Mouse (Mus musculus): Measurements from ENCODE around the gene Vwa5b1.

The Vwa5b1 gene

GRCm38 (mm10) chr4:138530011-138530410, 105.7 kb downstream of the Vwa5b1 start:
- no peak for DNase-seq (ENCODE audit: low spot score)

GRCm38 (mm10) chr4:138525684-138526083, 110.0 kb downstream of the Vwa5b1 start:
- DNase-seq (ENCODE audit: low spot score): no peak

GRCm38 (mm10) chr4:138524769-138525168, 110.9 kb downstream of the Vwa5b1 start:
- no peak for DNase-seq (ENCODE audit: low spot score)

GRCm38 (mm10) chr4:138523775-138524174, 111.9 kb downstream of the Vwa5b1 start:
- DNase-seq (ENCODE audit: low spot score): no peak

GRCm38 (mm10) chr4:138522296-138522695, 113.4 kb downstream of the Vwa5b1 start:
- DNase-seq (ENCODE audit: low spot score): no peak

GRCm38 (mm10) chr4:138517153-138517789, 118.4 kb downstream of the Vwa5b1 start:
- no peak for DNase-seq (ENCODE audit: low spot score)

GRCm38 (mm10) chr4:138516448-138516847, 119.2 kb downstream of the Vwa5b1 start:
- DNase-seq (ENCODE audit: low spot score): no peak
